Mouse (Mus musculus) left cerebral cortex, adult 18-20 months (tissue): ENCODE measurements around the gene Rasgef1b. TPM values are rescaled to one million over a fixed set of nuclear protein-coding genes. Genes with fewer than 3 reads are reported as not detected.
A peak's percentile ranks its signal among the peaks of the same experiment; 100 is the strongest.

ENCODE experiments used
- DNase-seq, 2 experiments: peaks; one replicate each; pipeline ENCODE4 v3.0.0; 2021 to 2022; ENCODE audit warnings: low spot score in 2 of 2, mixed read lengths in 1 of 2
- total RNA-seq, 2 experiments: library from RNA; stranded (reverse); gene quantifications; 2 replicates each; pipeline ENCODE4 v1.2.3; 2021

Gene Rasgef1b
- total RNA-seq, 2 experiments from 2014 or later = 73.6 to 73.8 TPM

GRCm38 (mm10) chr5:99552645-99553044, 176.2 kb downstream of the Rasgef1b start:
- no peak for DNase-seq

GRCm38 (mm10) chr5:99544664-99545494, 184.0 kb downstream of the Rasgef1b start:
- DNase-seq = no peak

- no peak for DNase-seq
Measured at GRCm38 (mm10) chr5:99541999-99542765, 186.7 kb downstream of the Rasgef1b start.

- no peak for DNase-seq
Measured at GRCm38 (mm10) chr5:99541321-99541895, 187.5 kb downstream of the Rasgef1b start.

GRCm38 (mm10) chr5:99533416-99533815, 195.4 kb downstream of the Rasgef1b start:
- DNase-seq = no peak

GRCm38 (mm10) chr5:99526797-99527201, 202.1 kb downstream of the Rasgef1b start:
- DNase-seq = no peak

GRCm38 (mm10) chr5:99525649-99526048, 203.2 kb downstream of the Rasgef1b start:
- DNase-seq = no peak

GRCm38 (mm10) chr5:99522571-99523269, 206.1 kb downstream of the Rasgef1b start:
- no peak for DNase-seq

- peak; percentile 71 to 74 for DNase-seq
Measured at GRCm38 (mm10) chr5:99521411-99521810, 207.5 kb downstream of the Rasgef1b start.

GRCm38 (mm10) chr5:99519556-99519955, 209.3 kb downstream of the Rasgef1b start:
- DNase-seq = no peak

GRCm38 (mm10) chr5:99519023-99519422, 209.8 kb downstream of the Rasgef1b start:
- DNase-seq = no peak

- no peak for DNase-seq
Measured at GRCm38 (mm10) chr5:99516207-99516606, 212.7 kb downstream of the Rasgef1b start.

- no peak for DNase-seq
Measured at GRCm38 (mm10) chr5:99515764-99516163, 213.1 kb downstream of the Rasgef1b start.

- DNase-seq = no peak
Measured at GRCm38 (mm10) chr5:99513209-99513880, 215.5 kb downstream of the Rasgef1b start.

GRCm38 (mm10) chr5:99511081-99511480, 217.8 kb downstream of the Rasgef1b start:
- no peak for DNase-seq

- no peak for DNase-seq
Measured at GRCm38 (mm10) chr5:99506109-99506508, 222.8 kb downstream of the Rasgef1b start.

GRCm38 (mm10) chr5:99504349-99504830, 224.5 kb downstream of the Rasgef1b start:
- peak; percentile 16 to 18 for DNase-seq

GRCm38 (mm10) chr5:99502681-99503080, 226.2 kb downstream of the Rasgef1b start:
- DNase-seq = no peak

GRCm38 (mm10) chr5:99499404-99500089, 229.3 kb downstream of the Rasgef1b start:
- no peak for DNase-seq

GRCm38 (mm10) chr5:99497856-99498255, 231.0 kb downstream of the Rasgef1b start:
- DNase-seq = no peak
